Mouse (Mus musculus): Measurements from ENCODE around the gene Vasp. TPM values are rescaled to one million over a fixed set of nuclear protein-coding genes. Genes with fewer than 3 reads are reported as not detected.

Vasp gene
- total RNA-seq, 2 experiments from 2014 or later = 34.6 to 56.6 TPM

- no peak for ATAC-seq (replicated peaks; ENCODE audit: low FRiP score, poor library complexity, severe bottlenecking)
Measured at GRCm38 (mm10) chr7:19279052-19279451, 7.4 kb upstream of the Vasp start.

GRCm38 (mm10) chr7:19276253-19276652 is 4.6 kb upstream of the Vasp start:
- ATAC-seq (replicated peaks; ENCODE audit: low FRiP score, poor library complexity, severe bottlenecking) = no peak

GRCm38 (mm10) chr7:19272173-19272764 is 652 bp upstream of the Vasp start:
- ATAC-seq (replicated peaks; ENCODE audit: low FRiP score, poor library complexity, severe bottlenecking) = peak; percentile 79

- no peak for ATAC-seq (replicated peaks; ENCODE audit: low FRiP score, poor library complexity, severe bottlenecking)
Measured at GRCm38 (mm10) chr7:19270509-19271237, 944 bp downstream of the Vasp start.

GRCm38 (mm10) chr7:19269721-19270441 is 1.7 kb downstream of the Vasp start:
- no peak for ATAC-seq (replicated peaks; ENCODE audit: low FRiP score, poor library complexity, severe bottlenecking)

GRCm38 (mm10) chr7:19268993-19269681 is 2.5 kb downstream of the Vasp start:
- no peak for ATAC-seq (replicated peaks; ENCODE audit: low FRiP score, poor library complexity, severe bottlenecking)

- ATAC-seq (replicated peaks; ENCODE audit: low FRiP score, poor library complexity, severe bottlenecking) = no peak
Measured at GRCm38 (mm10) chr7:19267051-19267450, 4.6 kb downstream of the Vasp start.

GRCm38 (mm10) chr7:19265928-19266822 is 5.4 kb downstream of the Vasp start:
- ATAC-seq (replicated peaks; ENCODE audit: low FRiP score, poor library complexity, severe bottlenecking) = peak; percentile 60

GRCm38 (mm10) chr7:19265147-19265546 is 6.5 kb downstream of the Vasp start:
- peak; percentile 68 for ATAC-seq (replicated peaks; ENCODE audit: low FRiP score, poor library complexity, severe bottlenecking)

GRCm38 (mm10) chr7:19258336-19258735 is 13.3 kb downstream of the Vasp start:
- ATAC-seq (replicated peaks; ENCODE audit: low FRiP score, poor library complexity, severe bottlenecking) = no peak

- peak; percentile 98 for ATAC-seq (replicated peaks; ENCODE audit: low FRiP score, poor library complexity, severe bottlenecking)
Measured at GRCm38 (mm10) chr7:19257390-19258022, 14.1 kb downstream of the Vasp start.

- no peak for ATAC-seq (replicated peaks; ENCODE audit: low FRiP score, poor library complexity, severe bottlenecking)
Measured at GRCm38 (mm10) chr7:19256567-19256966, 15.1 kb downstream of the Vasp start.

- no peak for ATAC-seq (replicated peaks; ENCODE audit: low FRiP score, poor library complexity, severe bottlenecking)
Measured at GRCm38 (mm10) chr7:19255395-19255794, 16.2 kb downstream of the Vasp start.

GRCm38 (mm10) chr7:19253437-19253836 is 18.2 kb downstream of the Vasp start:
- ATAC-seq (replicated peaks; ENCODE audit: low FRiP score, poor library complexity, severe bottlenecking) = no peak

- no peak for ATAC-seq (replicated peaks; ENCODE audit: low FRiP score, poor library complexity, severe bottlenecking)
Measured at GRCm38 (mm10) chr7:19252078-19252477, 19.5 kb downstream of the Vasp start.

GRCm38 (mm10) chr7:19247511-19247910 is 24.1 kb downstream of the Vasp start:
- ATAC-seq (replicated peaks; ENCODE audit: low FRiP score, poor library complexity, severe bottlenecking) = no peak

- ATAC-seq (replicated peaks; ENCODE audit: low FRiP score, poor library complexity, severe bottlenecking) = peak; percentile 68
Measured at GRCm38 (mm10) chr7:19246855-19247254, 24.8 kb downstream of the Vasp start.

GRCm38 (mm10) chr7:19245083-19245482 is 26.5 kb downstream of the Vasp start:
- ATAC-seq (replicated peaks; ENCODE audit: low FRiP score, poor library complexity, severe bottlenecking) = no peak

GRCm38 (mm10) chr7:19243858-19244257 is 27.8 kb downstream of the Vasp start:
- ATAC-seq (replicated peaks; ENCODE audit: low FRiP score, poor library complexity, severe bottlenecking) = no peak
